Mouse (Mus musculus): ENCODE results near the gene Ssx2ip.

GRCm38 (mm10) chr3:146440422-146440821, 36.0 kb downstream of the Ssx2ip start:
- no peak for TF ChIP-seq EP300 (IDR thresholded peaks at IDR 0.05; ENCODE audit: low read depth)
- TF ChIP-seq CTCF (IDR thresholded peaks at IDR 0.05; ENCODE audit: low read depth) = no peak

Data from liver, postnatal 0 days (tissue).